Mouse (Mus musculus) liver, adult 10 weeks (tissue): ENCODE measurements around the gene Dppa3. TPM values are rescaled to one million over a fixed set of nuclear protein-coding genes. Genes with fewer than 3 reads are reported as not detected.

Experiments used
- polyA plus RNA-seq: library from polyadenylated mRNA; stranded (reverse); fragments of 350-450 nt; fragmentation: Illumina TruSeq; extraction: RNeasy Lipid Tissue Mini Kit (QIAGEN cat#74804); gene quantifications from one replicate; pipeline ENCODE4 v1.2.3, GENCODE M21; 2014; ENCODE audit warnings: low read depth, low replicate concordance

Gene Dppa3
- not detected for polyA plus RNA-seq

GRCm38 (mm10) chr6:122626110-122626509, at the start of gene Dppa3:
TSS of gene Dppa3 (plus strand) at chr6:122626410.

GRCm38 (mm10) chr6:122602242-122602991, 23.8 kb upstream of the Dppa3 start, which contains the start of gene Apobec1:
TSS of gene Apobec1 (minus strand) at chr6:122602444.

GRCm38 (mm10) chr6:122609771-122610170, 16.4 kb upstream of the Dppa3 start, which contains the start of gene Gdf3:
TSS of gene Gdf3 (minus strand) at chr6:122610087.

Other genes with a start within 250 kb of the Dppa3 start
- gene Rimklb, start 127.6 kb upstream of the Dppa3 start, polyA plus RNA-seq = not detected
- gene Mfap5, start 120.6 kb upstream of the Dppa3 start, polyA plus RNA-seq = 0.87 TPM
- gene Aicda, start 72.6 kb upstream of the Dppa3 start, polyA plus RNA-seq = not detected
- 18.2 TPM for gene Apobec1, start 24.0 kb upstream of the Dppa3 start, polyA plus RNA-seq
- not detected for gene Gdf3, start 16.3 kb upstream of the Dppa3 start, polyA plus RNA-seq
- not detected for gene Nanog, start 81.1 kb downstream of the Dppa3 start, polyA plus RNA-seq
- gene Slc2a3, start 175.2 kb downstream of the Dppa3 start, polyA plus RNA-seq = not detected
- 4.6 TPM for gene Foxj2, start 193.5 kb downstream of the Dppa3 start, polyA plus RNA-seq
- 2.7 TPM for gene C3ar1, start 229.8 kb downstream of the Dppa3 start, polyA plus RNA-seq
- 36.0 TPM for gene Necap1, start 248.1 kb downstream of the Dppa3 start, polyA plus RNA-seq